Mouse (Mus musculus): ENCODE results near the gene Prkar2a.

- TF ChIP-seq POLR2A (IDR thresholded peaks at IDR 0.05; ENCODE audit: insufficient read length, low read depth) (no peak), USF1 (IDR thresholded peaks at IDR 0.05; ENCODE audit: low read depth) (no peak), TCF12 (IDR thresholded peaks at IDR 0.05; ENCODE audit: insufficient read depth, poor library complexity, severe bottlenecking) (no peak), SRF (IDR thresholded peaks at IDR 0.05; ENCODE audit: control insufficient read depth, insufficient read length, low read depth) (no peak), TCF3 (IDR thresholded peaks at IDR 0.05; ENCODE audit: insufficient read length, low read depth) (no peak), REST (IDR thresholded peaks at IDR 0.05; ENCODE audit: insufficient read depth, insufficient read length) (no peak), E2F4 (IDR thresholded peaks at IDR 0.05; ENCODE audit: insufficient read depth) (no peak), MAX (IDR thresholded peaks at IDR 0.05; ENCODE audit: low read depth) (no peak), POLR2AphosphoS2 (IDR thresholded peaks at IDR 0.05; ENCODE audit: insufficient read length, low read depth) (no peak), CEBPB (IDR thresholded peaks at IDR 0.05; ENCODE audit: insufficient read depth, poor library complexity, severe bottlenecking) (no peak), MYOG (IDR thresholded peaks at IDR 0.05; ENCODE audit: control insufficient read depth in 1 of 3, insufficient read depth in 1 of 3, insufficient read length in 2 of 3, low read depth in 2 of 3) (no peak), MYOD1 (IDR thresholded peaks at IDR 0.05; ENCODE audit: control insufficient read depth in 1 of 3, insufficient read length in 2 of 3, low read depth in 2 of 3) (no peak)
Measured at GRCm38 (mm10) chr9:108782836-108783547, 93.9 kb downstream of the Prkar2a start.
